Mouse (Mus musculus) heart, postnatal 10 days (tissue): ENCODE measurements around the gene Thyn1. TPM values are rescaled to one million over a fixed set of nuclear protein-coding genes. Genes with fewer than 3 reads are reported as not detected.

Experiments used
- DNase-seq, 2 experiments: peaks; one replicate each; pipeline ENCODE4 v3.0.0; 2021
- intact Hi-C: fragments of 180-260 bp; cut with DNase I; formaldehyde crosslinking; loops from one replicate; pipeline ENCODE4 v1.15.1; 2025
- total RNA-seq, 2 experiments: library from RNA; stranded (reverse); gene quantifications; 2 replicates each; pipeline ENCODE4 v1.2.3; 2021

Gene Thyn1
- total RNA-seq, 2 experiments from 2014 or later = 29.0 to 32.7 TPM

DNA sequence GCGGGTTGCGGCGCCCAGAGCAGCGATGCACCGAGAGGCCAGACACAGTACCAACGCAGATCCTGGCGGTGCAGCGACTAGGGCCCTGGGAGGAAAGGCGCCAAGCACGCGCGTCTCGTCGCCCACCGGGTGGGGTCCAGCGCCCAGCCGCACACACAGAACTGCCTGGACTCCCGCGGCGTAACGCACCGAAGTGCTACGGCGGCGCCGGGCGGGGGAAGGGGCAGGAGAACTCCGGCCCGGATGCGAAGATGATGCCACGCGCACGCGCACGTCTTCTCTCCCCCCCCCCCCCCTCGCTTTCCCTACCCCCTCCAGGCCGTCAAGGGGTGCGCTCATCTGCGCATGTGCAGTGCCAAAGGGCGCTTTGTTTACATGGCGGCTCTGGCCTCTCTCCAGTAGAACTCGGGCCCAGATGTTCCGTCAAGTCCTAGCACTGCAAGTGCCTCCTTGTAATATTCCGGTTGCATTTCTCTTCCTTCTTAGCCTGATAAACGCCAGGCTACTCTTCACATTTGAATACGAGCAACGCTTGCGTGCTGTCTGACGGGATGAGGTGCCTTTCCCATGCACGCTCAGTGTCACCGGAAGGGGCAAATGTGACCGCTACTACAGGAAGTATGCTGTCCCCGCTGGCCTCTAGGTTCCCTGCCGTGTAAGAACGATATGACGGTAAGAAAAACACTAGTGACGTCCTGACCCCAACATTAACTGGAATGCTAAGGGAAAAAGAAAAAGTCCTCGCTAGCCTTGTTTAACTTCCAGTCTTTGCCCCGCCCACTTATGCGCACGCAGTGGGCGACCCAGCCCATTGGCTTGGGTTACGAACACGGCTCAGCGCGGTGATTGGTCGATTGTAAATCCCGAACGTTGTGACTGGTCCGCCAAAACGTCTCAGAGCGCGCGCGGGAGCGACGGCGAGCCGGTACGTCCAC is 30.6 kb downstream of the Thyn1 start, which contains the start of the genes Vps26b and Ncapd3:
Gene Vps26b (minus strand): TSS at position 238 of the 935 bp plus-strand sequence.
Gene Ncapd3 (plus strand): TSS at position 348 of the 935 bp plus-strand sequence.
- peak; percentile 97 to 98 for DNase-seq
- intact Hi-C loops = no loop called here

DNA sequence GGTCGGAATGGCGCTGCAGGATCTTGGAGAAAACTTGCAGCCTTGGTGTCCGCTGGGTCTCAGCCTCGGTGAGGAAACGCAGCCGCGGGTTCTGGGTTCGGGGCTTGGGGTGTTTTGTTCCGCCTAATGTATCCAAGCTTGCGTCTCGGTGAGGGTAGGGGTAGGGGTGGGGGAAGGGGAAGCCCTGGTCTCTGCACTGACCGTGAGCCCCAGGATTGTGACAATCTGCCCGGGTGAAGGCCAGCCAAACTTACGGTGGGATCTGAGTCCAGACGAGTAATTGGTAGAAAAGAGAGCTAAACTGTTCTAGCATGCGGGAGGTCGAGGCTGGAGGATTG is 31.2 kb downstream of the Thyn1 start:
- DNase-seq = no peak
- intact Hi-C loops = no loop called here

DNA sequence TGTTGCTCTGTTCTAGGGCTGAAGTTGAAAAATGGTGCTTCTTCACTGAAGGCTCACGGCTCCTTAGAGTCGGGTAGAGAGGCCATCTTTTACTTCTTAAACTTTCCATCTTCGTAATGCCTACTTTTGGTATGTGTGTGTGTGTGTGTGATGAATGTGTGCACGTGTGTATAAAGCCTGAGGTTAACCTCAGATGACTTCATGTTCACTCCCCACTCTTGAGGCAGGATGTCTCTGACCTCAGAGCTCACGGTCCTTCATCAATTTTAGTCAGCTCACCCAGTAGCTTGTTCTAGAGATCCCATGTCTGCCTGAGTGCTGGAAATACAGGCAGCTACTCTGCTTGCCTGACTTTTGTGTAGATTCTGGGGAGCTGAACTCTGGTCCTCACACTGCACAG is 44.4 kb downstream of the Thyn1 start:
- DNase-seq = no peak
- intact Hi-C loops = no loop called here

DNA sequence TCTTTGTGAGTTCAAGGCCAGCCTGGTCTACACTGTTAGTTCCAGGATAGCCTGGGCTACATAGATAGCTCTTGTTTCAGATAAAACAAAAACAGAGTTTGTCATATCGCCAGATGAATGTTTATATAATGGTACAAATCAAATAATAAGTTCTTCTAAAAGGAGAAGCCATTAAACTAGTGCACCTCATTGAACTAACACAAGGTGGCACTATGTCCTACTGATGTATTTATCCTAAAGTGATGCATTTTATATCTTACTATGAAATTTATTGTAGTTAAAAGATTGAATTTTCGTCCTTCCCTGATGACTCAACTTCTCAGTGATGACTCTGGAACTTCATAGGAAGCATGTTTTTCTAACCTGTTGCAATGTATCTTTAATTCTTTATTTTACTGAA is 50.0 kb downstream of the Thyn1 start:
- intact Hi-C loops = loop anchor here (2.0 kb wide), 1 partner anchor 277 kb away; no protein-coding TSS in a partner anchor
- no peak for DNase-seq

Other genes starting within 250 kb of the Thyn1 start
- 1 to 10 TPM in 1 of 2 experiments, under 1 TPM in 1; 0.67 to 1.9 TPM for gene Glb1l2, start 193.2 kb upstream of the Thyn1 start, total RNA-seq
- not detected for gene Glb1l3, start 138.8 kb upstream of the Thyn1 start, total RNA-seq
- gene Gm1110, start 76.6 kb upstream of the Thyn1 start, total RNA-seq = not detected
- gene Acad8, start 144 bp upstream of the Thyn1 start, total RNA-seq = 10 to 100 TPM; 52.3 to 54.0 TPM
- 10 to 100 TPM; 30.9 to 35.6 TPM for gene Vps26b, start 30.4 kb downstream of the Thyn1 start, total RNA-seq
- 10 to 100 TPM; 17.6 to 18.6 TPM for gene Ncapd3, start 30.5 kb downstream of the Thyn1 start, total RNA-seq
- 10 to 100 TPM; 21.0 to 22.7 TPM for gene Jam3, start 155.7 kb downstream of the Thyn1 start, total RNA-seq